Mouse (Mus musculus) left cerebral cortex, adult 2 months (tissue): ENCODE results near the gene B3galt6. TPM values are rescaled to one million over a fixed set of nuclear protein-coding genes. Genes with fewer than 3 reads are reported as not detected.
A peak's percentile ranks its signal among the peaks of the same experiment; 100 is the strongest.

Experiments
- DNase-seq, 2 experiments: peaks; one replicate each; pipeline ENCODE4 v3.0.0; 2021 to 2022; ENCODE audit warnings: low spot score in 2 of 2, mixed read lengths in 1 of 2; ENCODE audit errors: extremely low spot score in 1 of 2
- H3K27ac ChIP-seq: fragments of 200-600 bp; 2 replicates; pipeline ENCODE4 v1.8.1; 2022
- H3K4me3 ChIP-seq: fragments of 200-600 bp; 2 replicates; pipeline ENCODE4 v1.8.1; 2022
- CTCF ChIP-seq: fragments of 200-600 bp; IDR thresholded peaks from 2 replicates; pipeline ENCODE4 v1.8.1; 2022; ENCODE audit warnings: antibody characterized with exemption, mild to moderate bottlenecking, moderate library complexity
- intact Hi-C: fragments of 180-260 bp; cut with DNase I; formaldehyde crosslinking; loops from one replicate; pipeline ENCODE4 v1.15.1; 2025
- total RNA-seq, 2 experiments: library from RNA; stranded (reverse); gene quantifications; 2 replicates each; pipeline ENCODE4 v1.2.3; 2021

Gene B3galt6
- total RNA-seq, 2 experiments from 2014 or later = 9.1 to 10.8 TPM

GRCm38 (mm10) chr4:155944271-155944670 lies 48.2 kb downstream of the B3galt6 start:
- Histone ChIP-seq H3K4me3 (peak overlapping the region; percentile 68), H3K27ac (peak overlapping the region; percentile 91)
- DNase-seq = no peak
- intact Hi-C loops = no loop called here
- no peak for TF ChIP-seq CTCF

- Histone ChIP-seq H3K27ac (peak within 1 kb of the TSS; percentile 91), H3K4me3 (peak within 1 kb of the TSS; percentile 68)
- DNase-seq = peak; percentile 96 to 99
- intact Hi-C loops = loop anchor here (2.0 kb wide), 3 partner anchors 51 to 113 kb away; partner anchors contain the start of genes Aurkaip1, Cptp and Ints11
- TF ChIP-seq CTCF = no peak; the same call in 1 of the 2 replicates
Measured at GRCm38 (mm10) chr4:155943534-155944249, 48.8 kb downstream of the B3galt6 start, which contains the start of gene Ube2j2. Ube2j2 (plus strand) TSS chr4:155943831.

GRCm38 (mm10) chr4:155943049-155943452 lies 49.4 kb downstream of the B3galt6 start:
- H3K4me3 ChIP-seq = peak overlapping the region; percentile 68
- TF ChIP-seq CTCF = no peak
- H3K27ac ChIP-seq = peak overlapping the region; percentile 91
- peak; percentile 33 to 42 for DNase-seq
- intact Hi-C loops = loop anchor here (2.0 kb wide), 3 partner anchors 50 to 112 kb away; partner anchors contain the start of genes Aurkaip1, Cptp and Ints11

Other genes with a start within 250 kb of the B3galt6 start
- gene Atad3a, start 231.6 kb downstream of the B3galt6 start, total RNA-seq = 10 to 100 TPM; 53.0 to 58.8 TPM
- gene Vwa1, start 218.0 kb downstream of the B3galt6 start, total RNA-seq = 10 to 100 TPM; 13.6 to 15.9 TPM
- gene Tmem88b, start 206.8 kb downstream of the B3galt6 start, total RNA-seq = 10 to 100 TPM; 16.4 to 16.8 TPM
- under 1 TPM in 1 of 2 experiments, not detected in 1; 0.29 TPM for gene Ankrd65, start 202.2 kb downstream of the B3galt6 start, total RNA-seq
- gene Mrpl20, start 189.8 kb downstream of the B3galt6 start, total RNA-seq = 10 to 100 TPM; 82.7 to 84.8 TPM
- 10 to 100 TPM; 74.8 to 83.4 TPM for gene Ccnl2, start 180.2 kb downstream of the B3galt6 start, total RNA-seq
- gene Aurkaip1, start 161.4 kb downstream of the B3galt6 start, total RNA-seq = 100 to 1,000 TPM in 1 of 2 experiments, 10 to 100 TPM in 1; 98.5 to 101 TPM
- gene Mxra8, start 153.0 kb downstream of the B3galt6 start, total RNA-seq = 1 to 10 TPM; 5.9 to 8.0 TPM
- gene Dvl1, start 145.2 kb downstream of the B3galt6 start, total RNA-seq = 10 to 100 TPM; 94.0 to 96.3 TPM
- under 1 TPM; 0.23 to 0.30 TPM for gene Tas1r3, start 129.3 kb downstream of the B3galt6 start, total RNA-seq
- gene Cptp, start 123.2 kb downstream of the B3galt6 start, total RNA-seq = 10 to 100 TPM; 21.7 to 28.9 TPM
- gene Ints11, start 123.1 kb downstream of the B3galt6 start, total RNA-seq = 10 to 100 TPM; 37.3 to 41.1 TPM
- gene Pusl1, start 100.9 kb downstream of the B3galt6 start, total RNA-seq = 10 to 100 TPM; 55.0 to 61.2 TPM
- gene Acap3, start 100.8 kb downstream of the B3galt6 start, total RNA-seq = 100 to 1,000 TPM; 139 to 152 TPM
- gene Ube2j2, start 48.8 kb downstream of the B3galt6 start, total RNA-seq = 10 to 100 TPM; 70.3 to 80.5 TPM
- 10 to 100 TPM; 18.9 to 19.7 TPM for gene C1qtnf12, start 30.3 kb downstream of the B3galt6 start, total RNA-seq
- 100 to 1,000 TPM; 187 to 193 TPM for gene Sdf4, start 223 bp upstream of the B3galt6 start, total RNA-seq
- 1 to 10 TPM; 1.7 to 2.4 TPM for gene Tnfrsf4, start 21.2 kb upstream of the B3galt6 start, total RNA-seq
- gene Tnfrsf18, start 33.5 kb upstream of the B3galt6 start, total RNA-seq = not detected
- under 1 TPM in 1 of 2 experiments, not detected in 1; 0.79 TPM for gene Ttll10, start 66.8 kb upstream of the B3galt6 start, total RNA-seq
- gene 9430015G10Rik, start 117.3 kb upstream of the B3galt6 start, total RNA-seq = 10 to 100 TPM; 30.7 to 34.7 TPM
- 1 to 10 TPM in 1 of 2 experiments, under 1 TPM in 1; 0.95 to 1.3 TPM for gene Rnf223, start 137.9 kb upstream of the B3galt6 start, total RNA-seq
- 100 to 1,000 TPM; 142 to 147 TPM for gene Agrn, start 204.8 kb upstream of the B3galt6 start, total RNA-seq
- 1 to 10 TPM; 1.1 to 1.5 TPM for gene Isg15, start 208.2 kb upstream of the B3galt6 start, total RNA-seq
- gene AW011738, start 210.7 kb upstream of the B3galt6 start, total RNA-seq = 1 to 10 TPM; 6.4 to 6.6 TPM
- under 1 TPM; 0.25 to 0.30 TPM for gene Perm1, start 223.2 kb upstream of the B3galt6 start, total RNA-seq
- 10 to 100 TPM; 39.6 to 39.8 TPM for gene Plekhn1, start 242.2 kb upstream of the B3galt6 start, total RNA-seq
- 10 to 100 TPM; 73.5 to 76.6 TPM for gene Noc2l, start 243.4 kb upstream of the B3galt6 start, total RNA-seq